Mouse (Mus musculus) neural tube, embryonic 11.5 days (tissue): Measurements from ENCODE around the gene Xlr3a. TPM values are rescaled to one million over a fixed set of nuclear protein-coding genes. Genes with fewer than 3 reads are reported as not detected.

Experiments used
- polyA plus RNA-seq: library from polyadenylated mRNA; unstranded; fragments of >200 nt; fragmentation: Nextera tagmentation; extraction: Ambion mirVana; gene quantifications from 2 replicates; pipeline ENCODE4 v1.2.1, GENCODE M21; 2014

Xlr3a gene
- polyA plus RNA-seq, 1 experiment from 2014 or later = 4.1 TPM

Other genes starting within 250 kb of the Xlr3a start
- 92.2 and 99.3 TPM in 2 replicates for gene Cetn2, start 178.7 kb downstream of the Xlr3a start, polyA plus RNA-seq
- gene Nsdhl, start 178.5 kb downstream of the Xlr3a start, polyA plus RNA-seq = 43.5 and 51.3 TPM in 2 replicates
- gene Zfp185, start 109.8 kb downstream of the Xlr3a start, polyA plus RNA-seq = 4.2 and 5.3 TPM in 2 replicates
- 0.20 TPM in 1 of 2 replicates, not detected in the other for gene Pnma5, start 60.0 kb downstream of the Xlr3a start, polyA plus RNA-seq
- gene Pnma3, start 32.3 kb downstream of the Xlr3a start, polyA plus RNA-seq = 0.25 and 0.68 TPM in 2 replicates
- 0.20 and 0.73 TPM in 2 replicates for gene Xlr4a, start 14.6 kb downstream of the Xlr3a start, polyA plus RNA-seq
- gene Gm14685, start 20.0 kb upstream of the Xlr3a start, polyA plus RNA-seq = not detected in 2 replicates
- not detected in 2 replicates for gene Xlr5b, start 51.7 kb upstream of the Xlr3a start, polyA plus RNA-seq
- gene DXBay18, start 52.4 kb upstream of the Xlr3a start, polyA plus RNA-seq = not detected in 2 replicates
- gene Spin2d, start 79.9 kb upstream of the Xlr3a start, polyA plus RNA-seq = not detected in 2 replicates
- gene Xlr3b, start 95.1 kb upstream of the Xlr3a start, polyA plus RNA-seq = 16.6 and 18.2 TPM in 2 replicates
- 0.38 and 0.64 TPM in 2 replicates for gene Xlr4b, start 117.2 kb upstream of the Xlr3a start, polyA plus RNA-seq
- 16.9 and 19.0 TPM in 2 replicates for gene F8a, start 131.2 kb upstream of the Xlr3a start, polyA plus RNA-seq
- 0.19 and 0.93 TPM in 2 replicates for gene Xlr4c, start 146.0 kb upstream of the Xlr3a start, polyA plus RNA-seq
- 0.17 and 0.37 TPM in 2 replicates for gene Xlr3c, start 168.3 kb upstream of the Xlr3a start, polyA plus RNA-seq
- gene Xlr5a, start 195.9 kb upstream of the Xlr3a start, polyA plus RNA-seq = not detected in 2 replicates
- not detected in 2 replicates for gene Xlr5c, start 195.9 kb upstream of the Xlr3a start, polyA plus RNA-seq
- not detected in 2 replicates for gene Gm45015, start 239.7 kb upstream of the Xlr3a start, polyA plus RNA-seq
- gene Zfp275, start 245.5 kb upstream of the Xlr3a start, polyA plus RNA-seq = 18.1 and 21.3 TPM in 2 replicates